Mouse (Mus musculus): ENCODE data around the gene Cds2. TPM values are rescaled to one million over a fixed set of nuclear protein-coding genes. Genes with fewer than 3 reads are reported as not detected.

The Cds2 gene
- polyA plus RNA-seq, 1 experiment from 2014 or later: 16.9 TPM

DNA sequence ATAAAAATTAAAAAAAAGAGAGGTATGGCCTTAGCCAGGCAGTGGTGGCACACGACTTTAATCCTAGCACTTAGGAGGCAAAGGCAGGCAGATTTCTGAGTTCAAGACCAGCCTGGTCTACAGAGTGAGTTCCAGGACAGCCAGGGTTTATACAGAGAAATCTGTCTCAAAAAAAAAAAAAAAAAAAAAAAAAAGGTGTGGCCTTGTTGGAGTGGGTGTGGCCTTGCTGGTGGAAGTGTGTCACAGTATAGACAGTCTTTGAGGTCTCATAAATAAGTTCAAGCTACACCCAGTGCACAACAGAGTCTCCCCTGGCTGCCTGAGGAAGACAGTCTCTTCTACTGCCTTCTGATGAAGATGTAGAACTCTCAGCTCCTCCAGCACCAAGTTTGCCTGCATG, 54.2 kb downstream of the Cds2 start:
- Histone ChIP-seq H3K27me3 (no peaks in the 10 kb centered on the region), H3K9ac (no peak overlapping the region), H3K4me1 (no peaks in the 10 kb centered on the region), H3K4me3 (replicated peaks) (no peak overlapping the region), H3K9me3 (replicated peaks) (no peaks in the 10 kb centered on the region), H3K36me3 (no peaks in the 10 kb centered on the region), H3K4me2 (replicated peaks) (no peak overlapping the region), H3K27ac (replicated peaks) (no peak overlapping the region)
- no peak for ATAC-seq (ENCODE audit: insufficient number of reproducible peaks, low FRiP score, low TSS enrichment, low read depth)
- 76% methylated on average over 1 of the region's 1 CpGs for WGBS

DNA sequence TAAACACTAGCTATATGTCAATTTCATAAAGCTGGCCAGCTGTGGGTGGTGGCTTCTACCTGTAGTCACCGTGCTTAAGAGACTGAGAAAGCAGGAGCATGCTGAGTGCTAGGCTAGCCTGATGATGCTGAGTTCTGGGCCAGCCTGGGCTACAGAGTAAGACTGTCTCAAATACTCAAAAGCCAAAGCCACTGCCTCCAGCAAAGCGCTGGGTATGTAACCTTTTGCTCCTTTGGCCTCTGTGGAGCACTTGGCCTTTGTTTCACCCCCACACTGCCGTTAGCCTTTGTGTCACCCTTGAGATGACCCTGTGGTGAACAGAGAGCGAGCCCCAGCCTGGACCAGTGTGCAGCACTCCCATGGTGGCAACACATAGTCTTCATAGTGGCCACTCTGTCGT, 57.6 kb downstream of the Cds2 start:
- no peak overlapping the region for H3K4me3 ChIP-seq (replicated peaks)
- ATAC-seq (ENCODE audit: insufficient number of reproducible peaks, low FRiP score, low TSS enrichment, low read depth): no peak
- no peak overlapping the region for H3K9ac ChIP-seq
- no peak overlapping the region for H3K4me2 ChIP-seq (replicated peaks)
- H3K4me1 ChIP-seq: no peaks in the 10 kb centered on the region
- H3K9me3 ChIP-seq (replicated peaks): no peaks in the 10 kb centered on the region
- 63% methylated on average over 5 of the region's 5 CpGs for WGBS
- H3K36me3 ChIP-seq: no peaks in the 10 kb centered on the region
- H3K27me3 ChIP-seq: no peaks in the 10 kb centered on the region
- H3K27ac ChIP-seq (replicated peaks): no peak overlapping the region

DNA sequence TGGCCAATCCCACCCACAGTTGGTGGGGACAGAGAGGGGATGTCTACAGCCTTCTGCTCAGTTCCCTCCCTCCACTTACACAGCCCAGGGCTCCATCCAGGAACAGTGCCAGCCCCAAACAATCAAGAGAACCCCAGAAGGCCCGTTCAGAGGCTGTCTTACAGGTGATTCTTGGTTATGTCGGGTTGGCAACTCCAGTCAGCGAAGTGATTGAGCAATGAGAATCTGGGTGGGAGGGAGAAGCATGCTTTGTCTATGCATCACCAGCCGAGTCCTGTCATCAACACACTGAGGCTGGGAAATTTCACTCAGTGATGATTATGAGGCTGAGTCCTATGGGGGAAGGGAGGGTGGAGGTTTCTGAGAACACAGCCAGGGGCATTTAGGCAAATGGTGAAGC, 60.6 kb downstream of the Cds2 start:
- Histone ChIP-seq H3K4me1 (no peaks in the 10 kb centered on the region), H3K4me3 (replicated peaks) (no peak overlapping the region), H3K27ac (replicated peaks) (no peak overlapping the region), H3K4me2 (replicated peaks) (no peak overlapping the region), H3K9ac (no peak overlapping the region), H3K36me3 (no peaks in the 10 kb centered on the region), H3K9me3 (replicated peaks) (no peaks in the 10 kb centered on the region), H3K27me3 (no peaks in the 10 kb centered on the region)
- WGBS: 43% methylated on average over 4 of the region's 4 CpGs
- no peak for ATAC-seq (ENCODE audit: insufficient number of reproducible peaks, low FRiP score, low TSS enrichment, low read depth)

DNA sequence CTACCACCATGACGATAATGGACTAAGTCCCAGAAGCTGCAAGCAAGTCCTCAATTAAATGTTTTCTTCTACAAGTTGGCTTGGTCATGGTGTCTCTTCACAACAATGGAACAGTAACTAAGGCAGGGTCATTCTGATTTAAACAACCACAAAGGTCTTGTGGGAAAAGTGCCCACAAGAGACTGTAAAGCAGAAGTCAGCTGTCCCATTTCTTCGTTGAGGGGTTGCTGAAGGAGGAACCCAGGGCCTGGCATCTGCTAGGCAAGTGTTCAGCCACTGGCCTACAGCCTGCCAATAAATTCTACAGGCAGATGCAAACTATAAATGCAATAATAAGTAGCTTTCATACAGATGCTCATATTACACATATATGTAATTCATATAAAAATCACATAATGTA, 74.3 kb downstream of the Cds2 start:
- Histone ChIP-seq H3K9me3 (replicated peaks) (no peaks in the 10 kb centered on the region), H3K9ac (no peak overlapping the region), H3K27ac (replicated peaks) (no peak overlapping the region), H3K36me3 (no peaks in the 10 kb centered on the region), H3K27me3 (no peaks in the 10 kb centered on the region), H3K4me1 (no peaks in the 10 kb centered on the region), H3K4me2 (replicated peaks) (no peak overlapping the region), H3K4me3 (replicated peaks) (no peak overlapping the region)
- 68% methylated on average over 2 of the region's 2 CpGs for WGBS
- ATAC-seq (ENCODE audit: insufficient number of reproducible peaks, low FRiP score, low TSS enrichment, low read depth): no peak

DNA sequence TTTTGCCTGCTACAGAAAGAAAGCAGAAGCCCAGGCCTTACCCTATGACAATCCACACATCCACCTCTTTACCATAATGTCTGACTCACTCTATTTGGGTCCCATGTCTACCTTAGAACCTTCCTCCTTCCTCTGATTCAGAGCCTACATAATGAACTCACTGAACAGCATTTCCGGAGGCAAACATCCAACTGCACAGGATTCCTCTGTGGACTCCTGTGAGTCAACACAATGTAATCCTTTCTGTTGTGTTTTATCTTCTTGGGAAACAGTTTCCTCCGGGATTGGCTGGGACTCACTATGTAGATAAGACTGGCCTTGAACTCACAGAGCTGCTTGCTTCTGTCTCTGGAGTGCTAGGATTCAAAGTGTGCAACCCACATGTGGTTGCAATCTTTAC, 77.4 kb downstream of the Cds2 start:
- WGBS: 48% methylated on average over 2 of the region's 2 CpGs
- H3K4me2 ChIP-seq (replicated peaks): no peak overlapping the region
- H3K9me3 ChIP-seq (replicated peaks): no peaks in the 10 kb centered on the region
- H3K4me1 ChIP-seq: no peaks in the 10 kb centered on the region
- no peaks in the 10 kb centered on the region for H3K27me3 ChIP-seq
- no peaks in the 10 kb centered on the region for H3K36me3 ChIP-seq
- no peak overlapping the region for H3K27ac ChIP-seq (replicated peaks)
- H3K4me3 ChIP-seq (replicated peaks): no peak overlapping the region
- no peak for ATAC-seq (ENCODE audit: insufficient number of reproducible peaks, low FRiP score, low TSS enrichment, low read depth)
- H3K9ac ChIP-seq: no peak overlapping the region

DNA sequence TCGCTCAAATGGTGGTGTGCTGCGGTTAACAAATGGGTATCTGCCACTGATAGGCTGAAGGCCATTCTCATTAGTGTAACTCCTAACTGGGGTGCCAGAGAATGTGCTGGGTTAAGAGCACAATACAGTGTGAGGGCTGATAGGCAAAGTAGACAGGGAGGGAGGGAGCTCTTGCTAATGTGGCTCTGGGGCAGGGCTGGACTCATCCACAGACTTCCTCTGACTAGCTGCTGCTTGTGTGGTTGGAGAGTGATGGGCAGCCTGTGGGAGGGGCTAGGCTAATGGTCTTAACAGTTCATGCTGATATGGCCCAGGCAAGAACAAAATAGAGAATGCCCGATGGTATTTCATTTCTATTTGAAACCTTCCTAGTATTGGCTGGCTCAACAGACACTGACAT, 78.3 kb downstream of the Cds2 start:
- ATAC-seq (ENCODE audit: insufficient number of reproducible peaks, low FRiP score, low TSS enrichment, low read depth): no peak; the same call in 1 of the 2 replicates
- H3K4me1 ChIP-seq: no peaks in the 10 kb centered on the region
- H3K27ac ChIP-seq (replicated peaks): no peak overlapping the region
- no peaks in the 10 kb centered on the region for H3K9me3 ChIP-seq (replicated peaks)
- H3K4me3 ChIP-seq (replicated peaks): no peak overlapping the region
- no peak overlapping the region for H3K9ac ChIP-seq
- H3K27me3 ChIP-seq: no peaks in the 10 kb centered on the region
- H3K36me3 ChIP-seq: no peaks in the 10 kb centered on the region
- no peak overlapping the region for H3K4me2 ChIP-seq (replicated peaks)
- WGBS: 90% methylated on average over 3 of the region's 3 CpGs

DNA sequence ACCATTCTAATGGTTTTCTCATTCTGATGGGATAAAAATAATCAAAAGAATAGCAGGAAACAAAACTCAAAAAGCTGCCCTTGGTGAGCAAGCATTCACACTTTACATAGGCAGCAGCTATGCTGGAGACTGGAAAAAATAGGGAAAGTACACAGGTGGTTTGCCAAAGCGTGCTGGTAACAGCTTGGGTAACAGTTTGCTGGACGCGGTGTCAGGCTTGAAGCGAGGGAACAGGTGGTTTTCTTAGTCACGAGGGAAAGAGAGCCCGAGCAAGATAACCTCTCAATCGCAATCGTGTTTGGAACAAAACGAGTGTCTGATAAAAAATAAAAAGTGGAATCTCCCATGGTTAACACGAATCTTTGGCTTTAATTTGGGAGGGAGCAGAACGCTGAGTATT, 80.9 kb downstream of the Cds2 start:
- no peak overlapping the region for H3K4me3 ChIP-seq (replicated peaks)
- 76% methylated on average over 11 of the region's 11 CpGs for WGBS
- H3K27me3 ChIP-seq: no peaks in the 10 kb centered on the region
- no peak overlapping the region for H3K9ac ChIP-seq
- no peaks in the 10 kb centered on the region for H3K9me3 ChIP-seq (replicated peaks)
- ATAC-seq (ENCODE audit: insufficient number of reproducible peaks, low FRiP score, low TSS enrichment, low read depth): no peak
- H3K27ac ChIP-seq (replicated peaks): no peak overlapping the region
- H3K4me2 ChIP-seq (replicated peaks): no peak overlapping the region
- no peaks in the 10 kb centered on the region for H3K36me3 ChIP-seq
- H3K4me1 ChIP-seq: no peaks in the 10 kb centered on the region

Other genes starting within 250 kb of the Cds2 start
- gene Rassf2, start 232.9 kb upstream of the Cds2 start, polyA plus RNA-seq (2015; fragmentation: Nextera tagmentation; extraction: Ambion mirVana): 14.8 and 17.0 TPM in 2 replicates
- 12.4 and 14.0 TPM in 2 replicates for gene Slc23a2, start 118.0 kb upstream of the Cds2 start, polyA plus RNA-seq (2015; fragmentation: Nextera tagmentation; extraction: Ambion mirVana)
- 52.8 and 53.8 TPM in 2 replicates for gene Tmem230, start 15.3 kb upstream of the Cds2 start, polyA plus RNA-seq (2015; fragmentation: Nextera tagmentation; extraction: Ambion mirVana)
- 197 and 209 TPM in 2 replicates for gene Pcna, start 9.8 kb upstream of the Cds2 start, polyA plus RNA-seq (2015; fragmentation: Nextera tagmentation; extraction: Ambion mirVana)
- 1.6 and 2.6 TPM in 2 replicates for gene Prokr2, start 122.3 kb downstream of the Cds2 start, polyA plus RNA-seq (2015; fragmentation: Nextera tagmentation; extraction: Ambion mirVana)